Mouse (Mus musculus) ovary, adult 10 weeks (tissue): ENCODE measurements around the gene Zbtb37. TPM values are rescaled to one million over a fixed set of nuclear protein-coding genes. Genes with fewer than 3 reads are reported as not detected.

Source experiments
- polyA plus RNA-seq: library from polyadenylated mRNA; stranded (reverse); fragments of 350-450 nt; fragmentation: Illumina TruSeq; extraction: RNeasy Lipid Tissue Mini Kit (QIAGEN cat#74804); gene quantifications from one replicate; pipeline ENCODE4 v1.2.3, GENCODE M21; 2014

Zbtb37 gene
- 20.8 TPM for polyA plus RNA-seq

GRCm38 (mm10) chr1:161034435-161035280, at the start of gene Zbtb37:
Gene Zbtb37 (minus strand): TSS chr1:161034849.

GRCm38 (mm10) chr1:161070352-161071271, 36.0 kb upstream of the Zbtb37 start, which contains the start of the genes Dars2 and Cenpl:
Gene Dars2 (minus strand): TSS chr1:161070658.
Gene Cenpl (plus strand): TSS chr1:161070713.

GRCm38 (mm10) chr1:160978071-160978735, 56.4 kb downstream of the Zbtb37 start, which contains the start of gene Serpinc1:
Gene Serpinc1 (plus strand): TSS chr1:160978585.

Other genes with a start within 250 kb of the Zbtb37 start
- 181 TPM for gene Rabgap1l, start 241.6 kb downstream of the Zbtb37 start, polyA plus RNA-seq
- 56.6 TPM for gene Rc3h1, start 128.4 kb downstream of the Zbtb37 start, polyA plus RNA-seq
- gene Serpinc1, start 56.3 kb downstream of the Zbtb37 start, polyA plus RNA-seq: 4.4 TPM
- gene Dars2, start 35.8 kb upstream of the Zbtb37 start, polyA plus RNA-seq: 14.6 TPM
- gene Cenpl, start 35.9 kb upstream of the Zbtb37 start, polyA plus RNA-seq: 21.6 TPM
- gene Klhl20, start 96.7 kb upstream of the Zbtb37 start, polyA plus RNA-seq: 39.4 TPM
- 2.0 TPM for gene Ankrd45, start 107.8 kb upstream of the Zbtb37 start, polyA plus RNA-seq
- gene Tex50, start 124.5 kb upstream of the Zbtb37 start, polyA plus RNA-seq: not detected
- gene Prdx6, start 216.4 kb upstream of the Zbtb37 start, polyA plus RNA-seq: 180 TPM